Mouse (Mus musculus) liver, adult (tissue): ENCODE measurements around the gene Zfp882.

ENCODE experiments used
- GATA4 ChIP-seq: IDR thresholded peaks from 2 replicates; pipeline ENCODE4 v1.6.1; 2014; ENCODE audit warnings: mild to moderate bottlenecking, low read length; ENCODE audit not compliant: insufficient replicate concordance

Gene Zfp882

DNA sequence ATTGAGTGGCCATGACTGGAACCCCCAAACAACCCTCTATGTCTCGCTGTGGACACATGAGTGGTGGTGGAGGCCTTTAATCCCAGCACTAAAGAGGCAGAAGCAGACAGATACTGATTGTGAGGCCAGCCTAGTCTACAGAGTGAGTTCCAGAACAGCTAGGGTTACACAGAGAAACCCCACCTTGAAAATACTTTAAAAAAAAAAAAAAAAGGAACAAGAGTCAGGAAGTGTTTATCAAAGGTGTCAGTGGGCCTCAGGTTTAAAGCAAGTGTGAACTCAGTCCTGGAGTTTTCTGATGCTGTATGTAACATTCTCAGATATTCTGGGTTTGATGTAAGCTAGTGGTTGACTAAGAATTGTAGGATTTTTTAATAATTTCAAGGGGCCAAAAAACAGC is 44.1 kb downstream of the Zfp882 start:
- no peak for TF ChIP-seq GATA4

DNA sequence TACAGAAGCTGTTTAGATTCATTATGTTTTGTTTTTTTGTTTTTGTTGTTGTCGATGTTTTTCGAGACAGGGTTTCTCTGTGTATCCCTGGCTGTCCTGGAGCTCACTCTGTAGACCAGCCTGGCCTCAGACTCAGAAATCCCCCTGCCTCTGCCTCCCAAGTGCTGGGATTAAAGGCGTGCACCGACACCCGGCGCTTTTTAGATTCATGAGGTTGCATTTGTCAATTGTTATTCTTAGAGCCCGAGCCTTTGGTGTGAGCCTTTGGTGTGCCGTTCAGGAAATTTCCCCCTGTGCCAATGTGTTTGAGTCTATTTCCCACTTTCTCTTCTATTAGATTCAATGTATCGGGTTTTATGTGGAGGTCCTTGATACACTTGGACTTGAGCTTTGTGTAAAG is 46.3 kb downstream of the Zfp882 start:
- no peak for TF ChIP-seq GATA4

DNA sequence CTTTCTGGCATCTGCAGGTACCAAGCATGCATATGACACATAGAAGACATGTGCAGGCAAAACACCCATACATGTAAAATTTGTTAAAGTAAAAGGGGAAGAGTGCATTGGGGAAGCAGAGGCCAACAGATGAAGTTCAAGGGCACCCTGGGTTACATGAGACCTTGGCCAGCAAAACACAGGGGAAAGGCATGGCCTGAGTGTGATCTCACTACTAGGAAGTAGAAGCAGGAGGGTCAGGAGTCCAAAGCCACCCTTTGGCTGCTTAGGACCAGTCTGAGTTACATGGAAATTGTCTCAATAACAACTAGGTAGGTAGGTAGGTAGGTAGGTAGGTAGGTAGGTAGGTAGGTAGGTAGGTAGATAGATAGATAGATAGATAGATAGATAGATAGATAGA is 52.1 kb downstream of the Zfp882 start:
- no peak for TF ChIP-seq GATA4

DNA sequence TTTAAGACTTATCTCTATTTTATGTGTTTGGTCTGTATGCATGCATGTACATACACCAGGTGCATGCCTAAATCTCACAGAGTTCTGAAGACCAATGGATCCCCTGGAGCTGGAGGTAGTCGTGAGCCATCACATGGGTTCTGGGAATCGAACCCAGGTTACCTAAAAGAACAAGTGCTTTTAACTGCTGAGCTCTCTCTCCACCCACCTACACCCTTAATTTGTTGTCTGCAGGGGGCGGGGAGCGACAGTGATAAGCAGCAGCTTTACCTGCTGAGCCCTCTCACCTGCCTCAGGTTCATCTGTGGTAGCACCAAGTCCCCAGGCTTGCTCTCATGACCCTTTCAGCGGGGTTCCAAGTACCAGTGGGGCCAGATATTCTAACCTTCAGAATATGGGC is 53.4 kb downstream of the Zfp882 start:
- no peak for TF ChIP-seq GATA4

DNA sequence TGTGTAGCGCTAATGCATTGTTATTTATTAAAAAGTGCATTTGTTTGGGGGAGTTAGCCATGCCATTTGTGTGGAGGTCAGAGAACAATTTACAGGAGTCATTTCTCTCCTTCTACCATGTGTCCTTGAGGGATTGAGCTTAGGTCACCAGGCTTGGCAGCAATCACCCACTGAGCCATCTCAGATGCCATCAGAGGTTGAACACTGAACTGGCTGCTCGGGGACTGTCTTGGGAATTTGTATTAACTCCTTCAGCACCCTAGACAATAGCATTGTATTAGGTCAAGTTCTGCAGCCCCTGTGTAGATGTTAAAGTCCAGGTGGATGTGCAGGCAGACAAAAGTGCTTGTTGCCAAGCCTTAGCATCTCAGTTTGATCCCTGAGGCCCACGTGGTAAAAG is 55.6 kb downstream of the Zfp882 start:
- no peak for TF ChIP-seq GATA4

DNA sequence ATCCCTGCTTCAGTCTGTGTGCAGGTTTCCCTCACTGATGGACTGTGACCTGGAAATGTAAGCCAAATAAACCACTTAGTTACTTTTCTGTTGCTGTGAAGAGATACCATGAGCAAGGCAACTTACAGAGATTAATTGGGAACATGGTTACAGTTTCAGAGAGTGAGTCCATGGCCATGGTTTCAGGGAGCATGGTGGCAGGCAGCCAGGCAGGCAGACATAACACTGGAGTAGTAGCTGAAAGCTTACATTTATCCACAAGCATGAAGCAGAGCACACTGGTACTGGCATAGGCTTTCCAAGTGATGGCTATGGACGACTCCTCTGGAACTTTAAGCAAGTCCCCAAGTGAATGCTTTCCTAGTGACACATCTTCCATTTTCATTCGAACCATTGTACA is 56.8 kb downstream of the Zfp882 start:
- no peak for TF ChIP-seq GATA4
